Mouse (Mus musculus): ENCODE data around the gene Itpk1.

DNA sequence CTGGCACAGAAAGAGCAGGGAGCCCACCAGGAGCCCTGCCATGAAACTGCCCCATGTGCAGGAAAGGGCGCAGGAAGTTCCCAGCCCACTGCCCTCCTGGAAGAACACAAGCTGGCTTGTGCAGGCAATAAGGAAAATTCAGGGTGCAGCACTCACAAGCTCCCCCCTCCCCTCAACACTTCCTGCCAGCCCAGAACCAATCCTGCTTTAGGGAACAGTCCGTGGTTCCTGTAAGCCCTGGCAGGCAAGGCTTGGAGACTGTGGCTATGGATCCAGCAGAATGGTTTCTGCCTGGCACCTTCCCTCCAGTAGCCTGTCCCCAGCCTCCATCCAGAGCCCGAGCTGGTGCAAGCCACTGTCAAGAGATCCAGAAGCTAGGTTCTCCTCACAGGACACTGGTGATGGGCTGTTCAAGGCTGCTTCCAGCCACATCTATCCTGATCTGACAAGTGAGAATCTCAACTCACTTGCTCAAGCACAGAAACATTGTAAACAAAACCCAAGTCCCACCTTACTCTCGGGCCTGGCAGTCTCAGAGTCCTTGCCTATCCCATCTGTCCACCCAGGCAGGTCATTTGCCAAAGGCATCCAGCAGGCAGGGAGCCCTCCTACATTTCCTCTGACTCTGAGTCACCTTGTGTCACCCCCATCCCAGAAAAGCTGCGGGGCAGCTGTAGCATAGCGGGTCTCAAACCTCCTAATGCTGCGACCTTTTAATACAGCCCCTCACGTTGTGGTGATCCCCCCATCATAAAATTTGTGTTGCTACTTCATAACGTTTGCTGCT lies 102.3 kb downstream of the Itpk1 start:
- TF ChIP-seq CTCF (IDR thresholded peaks at IDR 0.05; ENCODE audit: extremely low read depth, insufficient read length, insufficient replicate concordance, low read depth, low read length) (no peak), POLR2A (IDR thresholded peaks at IDR 0.05; ENCODE audit: low read depth, low read length) (no peak)

Measured in small intestine, adult 2 months (tissue).